Mouse (Mus musculus) midbrain, embryonic 14.5 days (tissue): Measurements from ENCODE around the gene Cadm4. TPM values are rescaled to one million over a fixed set of nuclear protein-coding genes. Genes with fewer than 3 reads are reported as not detected.

Source experiments
- ATAC-seq: fragments of 200-750 bp; cut with Nextera tagmentation; 2 replicates; pipeline ENCODE4 v1.8.0; 2017; ENCODE audit warnings: moderate number of reproducible peaks, moderate library complexity; ENCODE audit not compliant: low FRiP score, low TSS enrichment
- DNase-seq: peaks from one replicate; pipeline ENCODE4 v3.0.0-alpha.2; 2015
- H3K27ac ChIP-seq: fragments of 300-500 bp; sonication (generic); replicated peaks from 2 replicates; pipeline ENCODE4 v1.5.1; 2014; ENCODE audit warnings: mild to moderate bottlenecking, low read depth, low read length, moderate library complexity
- H3K27me3 ChIP-seq: fragments of 300-500 bp; sonication (generic); 2 replicates; pipeline ENCODE4 v1.6.1; 2014; ENCODE audit warnings: low read length, control low read depth, mixed read lengths; ENCODE audit not compliant: control insufficient read depth, insufficient read depth
- H3K36me3 ChIP-seq: fragments of 300-500 bp; sonication (generic); 2 replicates; pipeline ENCODE4 v1.6.1; 2014; ENCODE audit warnings: low read length, control low read depth; ENCODE audit not compliant: control insufficient read depth, insufficient read depth
- H3K4me1 ChIP-seq: fragments of 300-500 bp; sonication (generic); 2 replicates; pipeline ENCODE4 v1.6.1; 2014; ENCODE audit warnings: mild to moderate bottlenecking, antibody characterized with exemption, low read length, control low read depth; ENCODE audit not compliant: control insufficient read depth, insufficient read depth
- H3K4me2 ChIP-seq: fragments of 300-500 bp; sonication (generic); 2 replicates; pipeline ENCODE4 v1.6.1; 2014; ENCODE audit warnings: mild to moderate bottlenecking, low read length, moderate library complexity
- H3K4me3 ChIP-seq: fragments of 300-500 bp; sonication (generic); replicated peaks from 2 replicates; pipeline ENCODE4 v1.5.1; 2014; ENCODE audit warnings: low read depth, low read length
- H3K9ac ChIP-seq: fragments of 300-500 bp; sonication (generic); replicated peaks from 2 replicates; pipeline ENCODE4 v1.6.1; 2014; ENCODE audit warnings: mild to moderate bottlenecking, low read length, moderate library complexity
- H3K9me3 ChIP-seq: fragments of 300-500 bp; sonication (generic); 2 replicates; pipeline ENCODE4 v1.6.1; 2016; ENCODE audit warnings: low read length, control low read depth, mixed read lengths; ENCODE audit not compliant: control insufficient read depth
- WGBS: fragments of 180-500 bp; shearing (Covaris S2); extraction: QIAGEN DNeasy Blood & Tissue Kit; methylation state at CpG from one replicate; pipeline ENCODE4 v1.1.7; 2014; 5-methylcytosine and 5-hydroxymethylcytosine counted together
- polyA plus RNA-seq: library from polyadenylated mRNA; unstranded; fragments of >200 nt; fragmentation: Nextera tagmentation; extraction: Ambion mirVana; gene quantifications from 2 replicates; pipeline ENCODE4 v1.2.1, GENCODE M21; 2014

Gene Cadm4
- polyA plus RNA-seq, 1 experiment from 2014 or later = 26.2 TPM

GRCm38 (mm10) chr7:24546634-24547389, 65.0 kb downstream of the Cadm4 start:
- under 1% methylated on average over 57 of the region's 57 CpGs for WGBS
- H3K4me1 ChIP-seq = peaks cover 11% of the 10 kb centered on the region; the same call in 1 of the 2 replicates
- H3K4me2 ChIP-seq = peak overlapping the region; percentile 52
- H3K27me3 ChIP-seq = no peaks in the 10 kb centered on the region
- H3K4me3 ChIP-seq = peak overlapping the region; percentile 85
- 0 out of 2 replicates have a peak, but pooled peaks cover 6% of the 10 kb centered on the region for H3K36me3 ChIP-seq
- no peaks in the 10 kb centered on the region for H3K9me3 ChIP-seq
- DNase-seq (peak; percentile 100), ATAC-seq (peak; percentile 96)
- peak overlapping the region; percentile 64 for H3K27ac ChIP-seq
- peak overlapping the region; percentile 73 for H3K9ac ChIP-seq

DNA sequence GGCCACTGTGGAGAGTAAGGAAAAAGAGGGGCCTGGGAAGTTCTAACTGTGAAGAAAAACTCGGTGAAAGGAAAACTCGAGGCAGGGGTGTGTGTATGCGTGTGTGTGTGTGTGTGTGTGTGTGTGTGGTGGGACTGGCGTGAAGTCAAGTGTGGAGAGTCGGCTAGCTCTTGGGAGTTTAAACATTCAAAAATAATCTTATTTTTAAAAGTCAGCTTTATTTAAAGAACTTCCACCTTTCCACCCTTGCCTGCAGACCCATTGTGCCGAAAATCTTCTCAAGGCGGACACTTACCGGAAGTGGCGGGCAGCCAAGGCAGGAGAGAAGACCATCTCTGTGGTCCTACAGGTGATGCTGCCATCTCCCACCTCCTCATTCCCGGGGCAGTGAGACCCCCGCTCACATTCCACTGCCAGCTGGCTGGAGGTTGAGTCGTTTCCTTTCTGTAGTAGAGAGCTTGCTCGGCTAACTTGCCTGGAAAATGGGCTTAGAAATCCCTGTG, 65.8 kb downstream of the Cadm4 start:
- Histone ChIP-seq H3K27me3 (no peaks in the 10 kb centered on the region), H3K27ac (peak overlapping the region; percentile 64), H3K4me2 (peak overlapping the region; percentile 52), H3K4me3 (peak overlapping the region; percentile 85), H3K9ac (peak overlapping the region; percentile 73), H3K4me1 (peaks cover 11% of the 10 kb centered on the region; the same call in 1 of the 2 replicates), H3K36me3 (0 out of 2 replicates have a peak, but pooled peaks cover 8% of the 10 kb centered on the region), H3K9me3 (no peaks in the 10 kb centered on the region)
- no peak for DNase-seq
- 0 out of 2 replicates have a peak, but pooled peaks have one; percentile 2 for ATAC-seq
- 29% methylated on average over 13 of the region's 13 CpGs for WGBS

- 94% methylated on average over 12 of the region's 12 CpGs for WGBS
- no peaks in the 10 kb centered on the region for H3K9me3 ChIP-seq
- ATAC-seq = no peak
- H3K36me3 ChIP-seq = peaks cover 19% of the 10 kb centered on the region; the same call in 1 of the 2 replicates
- no peak overlapping the region for H3K9ac ChIP-seq
- peaks cover 6% of the 10 kb centered on the region; the same call in 1 of the 2 replicates for H3K4me1 ChIP-seq
- H3K4me2 ChIP-seq = no peak overlapping the region
- no peak overlapping the region for H3K27ac ChIP-seq
- H3K27me3 ChIP-seq = no peaks in the 10 kb centered on the region
- no peak for DNase-seq
- no peak overlapping the region for H3K4me3 ChIP-seq
These were observed 70.3 kb downstream of the Cadm4 start for GRCm38 (mm10) chr7:24551985-24552759.

Other genes starting within 250 kb of the Cadm4 start
- 2.7 and 3.7 TPM in 2 replicates for gene Zfp109, start 244.5 kb upstream of the Cadm4 start, polyA plus RNA-seq
- 6.2 and 6.6 TPM in 2 replicates for gene Zfp108, start 227.2 kb upstream of the Cadm4 start, polyA plus RNA-seq
- gene Zfp93, start 211.6 kb upstream of the Cadm4 start, polyA plus RNA-seq = 5.9 and 8.7 TPM in 2 replicates
- gene Zfp61, start 180.8 kb upstream of the Cadm4 start, polyA plus RNA-seq = 34.2 and 34.3 TPM in 2 replicates
- 18.9 and 19.2 TPM in 2 replicates for gene Zfp94, start 165.4 kb upstream of the Cadm4 start, polyA plus RNA-seq
- not detected in 2 replicates for gene Tescl, start 148.1 kb upstream of the Cadm4 start, polyA plus RNA-seq
- not detected in 2 replicates for gene Lypd5, start 132.8 kb upstream of the Cadm4 start, polyA plus RNA-seq
- gene Kcnn4, start 111.8 kb upstream of the Cadm4 start, polyA plus RNA-seq = 0.43 and 0.45 TPM in 2 replicates
- gene Smg9, start 82.4 kb upstream of the Cadm4 start, polyA plus RNA-seq = 32.9 and 33.3 TPM in 2 replicates
- not detected in 2 replicates for gene Irgc1, start 29.7 kb upstream of the Cadm4 start, polyA plus RNA-seq
- 1.1 and 2.6 TPM in 2 replicates for gene Plaur, start 19.5 kb upstream of the Cadm4 start, polyA plus RNA-seq
- 216 and 303 TPM in 2 replicates for gene Zfp428, start 25.0 kb downstream of the Cadm4 start, polyA plus RNA-seq
- gene AC161166.1, start 30.4 kb downstream of the Cadm4 start, polyA plus RNA-seq = 0.93 and 1.8 TPM in 2 replicates
- gene Irgq, start 48.7 kb downstream of the Cadm4 start, polyA plus RNA-seq = 24.6 and 30.3 TPM in 2 replicates
- gene Pinlyp, start 64.1 kb downstream of the Cadm4 start, polyA plus RNA-seq = not detected in 2 replicates
- gene Xrcc1, start 64.3 kb downstream of the Cadm4 start, polyA plus RNA-seq = 55.0 and 55.8 TPM in 2 replicates
- 18.5 and 24.2 TPM in 2 replicates for gene Ethe1, start 105.5 kb downstream of the Cadm4 start, polyA plus RNA-seq
- 9.2 and 12.1 TPM in 2 replicates for gene Zfp575, start 105.6 kb downstream of the Cadm4 start, polyA plus RNA-seq
- not detected in 2 replicates for gene Phldb3, start 128.7 kb downstream of the Cadm4 start, polyA plus RNA-seq
- gene Lypd3, start 154.5 kb downstream of the Cadm4 start, polyA plus RNA-seq = 0.13 and 0.26 TPM in 2 replicates
- not detected in 2 replicates for gene Tex101, start 194.7 kb downstream of the Cadm4 start, polyA plus RNA-seq
- gene BC049730, start 227.2 kb downstream of the Cadm4 start, polyA plus RNA-seq = not detected in 2 replicates
- gene Gm4763, start 244.9 kb downstream of the Cadm4 start, polyA plus RNA-seq = not detected in 2 replicates